In genomic region chr6:60731164-60731563, GRCm38 (mm10) we compare ENCODE assay signal across 28 mouse cellular contexts.
"Had no signal": no experiment of that assay in that cellular context is flagged by ENCODE, and none has a peak within 500 bp of the region (broad histone marks: within the 10 kb centered on the region; RNA-seq: fewer than 3 reads in every experiment).

No protein-coding gene starts in this region.

- H3K9me3 ChIP-seq: embryonic facial prominence, embryonic 12.5 days; embryonic facial prominence, embryonic 13.5 days; embryonic facial prominence, embryonic 15.5 days; forebrain, embryonic 10.5 days; forebrain, embryonic 12.5 days; forebrain, embryonic 13.5 days; forebrain, embryonic 15.5 days; heart, embryonic 10.5 days; heart, embryonic 12.5 days had no signal

- H3K36me3 ChIP-seq: embryonic facial prominence, embryonic 12.5 days; embryonic facial prominence, embryonic 13.5 days; embryonic facial prominence, embryonic 15.5 days; forebrain, embryonic 10.5 days; forebrain, embryonic 12.5 days; forebrain, embryonic 15.5 days; heart, embryonic 10.5 days; heart, embryonic 12.5 days had no signal

- H3K4me3 ChIP-seq: embryonic facial prominence, embryonic 12.5 days; embryonic facial prominence, embryonic 13.5 days; embryonic facial prominence, embryonic 15.5 days; erythroblast, embryonic 14.5 days; forebrain, embryonic 10.5 days; forebrain, embryonic 12.5 days; forebrain, embryonic 13.5 days; forebrain, embryonic 15.5 days; gastrocnemius, adult 2 months; heart, adult 2 months; heart, embryonic 10.5 days; heart, embryonic 12.5 days had no signal

- H3K4me1 ChIP-seq: embryonic facial prominence, embryonic 12.5 days; embryonic facial prominence, embryonic 13.5 days; embryonic facial prominence, embryonic 15.5 days; forebrain, embryonic 10.5 days; forebrain, embryonic 12.5 days; forebrain, embryonic 13.5 days; forebrain, embryonic 15.5 days; heart, embryonic 10.5 days; heart, embryonic 12.5 days had no signal

- DNase-seq: cerebellum, adult 8-10 months; cerebellum, adult 9-10 months; cerebellum, adult 9-11 months; cerebellum, postnatal 10 days; cerebellum, postnatal 14 days; cerebellum, postnatal 25 days; cerebellum, postnatal 36 days; embryo, embryonic 11 days; gastrocnemius, adult 2 months; gastrocnemius, postnatal 10 days; gastrocnemius, postnatal 14 days; gastrocnemius, postnatal 25 days; gastrocnemius, postnatal 36 days; heart, adult 11 months; heart, adult 18-20 months; heart, adult 2 months had no signal

- H3K4me2 ChIP-seq: embryonic facial prominence, embryonic 12.5 days; embryonic facial prominence, embryonic 13.5 days; embryonic facial prominence, embryonic 15.5 days; forebrain, embryonic 12.5 days; forebrain, embryonic 13.5 days; forebrain, embryonic 15.5 days; heart, embryonic 11.5 days; heart, embryonic 12.5 days had no signal

- ATAC-seq: forebrain, embryonic 13.5 days; forebrain, embryonic 15.5 days; forebrain, embryonic 16.5 days had no signal

- H3K27me3 ChIP-seq: embryonic facial prominence, embryonic 12.5 days; embryonic facial prominence, embryonic 13.5 days; embryonic facial prominence, embryonic 15.5 days; forebrain, embryonic 12.5 days; forebrain, embryonic 13.5 days; forebrain, embryonic 15.5 days; heart, embryonic 12.5 days had no signal

- H3K27ac ChIP-seq: embryonic facial prominence, embryonic 12.5 days; embryonic facial prominence, embryonic 13.5 days; embryonic facial prominence, embryonic 15.5 days; forebrain, embryonic 10.5 days; forebrain, embryonic 12.5 days; forebrain, embryonic 13.5 days; forebrain, embryonic 15.5 days; gastrocnemius, adult 2 months; heart, adult 2 months; heart, embryonic 10.5 days had no signal

- H3K9ac ChIP-seq: embryonic facial prominence, embryonic 12.5 days; embryonic facial prominence, embryonic 13.5 days; embryonic facial prominence, embryonic 15.5 days; forebrain, embryonic 12.5 days; forebrain, embryonic 13.5 days; forebrain, embryonic 15.5 days; heart, embryonic 12.5 days had no signal
